Mouse (Mus musculus): ENCODE results near the gene Dclre1c. TPM values are rescaled to one million over a fixed set of nuclear protein-coding genes. Genes with fewer than 3 reads are reported as not detected.

The Dclre1c gene
- polyA plus RNA-seq, 1 experiment, result 1.5 TPM

- TF ChIP-seq TCF3 (IDR thresholded peaks at IDR 0.05; ENCODE audit: insufficient read length, low read depth), result no peak
- no peak for TF ChIP-seq USF1 (IDR thresholded peaks at IDR 0.05; ENCODE audit: low read depth)
- no peak for TF ChIP-seq MYOD1 (IDR thresholded peaks at IDR 0.05; ENCODE audit: control insufficient read depth in 1 of 3, insufficient read length in 2 of 3, low read depth in 2 of 3)
- no peak for TF ChIP-seq CEBPB (IDR thresholded peaks at IDR 0.05; ENCODE audit: insufficient read depth, poor library complexity, severe bottlenecking)
- no peak for TF ChIP-seq TCF12 (IDR thresholded peaks at IDR 0.05; ENCODE audit: insufficient read depth, poor library complexity, severe bottlenecking)
- TF ChIP-seq REST (IDR thresholded peaks at IDR 0.05; ENCODE audit: insufficient read depth, insufficient read length), result no peak
- no peak for TF ChIP-seq MAX (IDR thresholded peaks at IDR 0.05; ENCODE audit: low read depth)
- no peak for TF ChIP-seq POLR2AphosphoS2 (IDR thresholded peaks at IDR 0.05; ENCODE audit: insufficient read length, low read depth)
- H3K4me2 ChIP-seq (ENCODE audit: low read depth), result peak overlapping the region; percentile 79
- H3ac ChIP-seq (ENCODE audit: control insufficient read depth, insufficient read length), result peak overlapping the region; percentile 49
- H3K36me3 ChIP-seq (ENCODE audit: control insufficient read depth, insufficient read depth), result peaks cover 5% of the 10 kb centered on the region
- peak overlapping the region; percentile 44 for H3K4me3 ChIP-seq
- peaks cover 42% of the 10 kb centered on the region for H3K79me2 ChIP-seq (ENCODE audit: control insufficient read depth, insufficient read depth)
- H3K27me3 ChIP-seq (ENCODE audit: control insufficient read depth, insufficient read depth, insufficient read length), result no peaks in the 10 kb centered on the region
Observed at GRCm38 (mm10) chr2:3473891-3474290, 50.0 kb downstream of the Dclre1c start.

DNA sequence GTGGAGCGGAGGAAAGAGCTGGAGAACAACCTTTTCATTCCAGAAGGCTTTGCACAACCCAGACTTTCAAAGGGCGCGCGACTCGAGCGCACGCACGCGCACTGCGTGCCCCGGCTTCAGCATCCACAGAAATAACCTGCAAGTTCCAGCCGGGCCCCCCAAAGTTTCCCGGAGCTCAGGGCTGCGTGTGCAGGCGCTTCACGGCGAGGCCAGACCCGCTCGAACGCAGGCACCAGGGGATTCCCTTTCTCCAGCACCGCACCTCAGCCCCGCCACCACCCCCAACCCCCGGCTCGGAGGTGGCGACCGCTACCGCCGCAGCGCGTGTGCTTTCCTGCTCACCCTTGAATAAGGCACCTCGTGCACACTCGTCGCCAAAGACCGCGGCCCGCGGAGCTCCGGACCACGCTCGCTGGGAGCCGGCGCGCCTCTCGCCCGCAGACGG is 50.5 kb downstream of the Dclre1c start:
- TF ChIP-seq E2F4 (IDR thresholded peaks at IDR 0.05; ENCODE audit: insufficient read depth) (peak; percentile 84), POLR2AphosphoS2 (IDR thresholded peaks at IDR 0.05; ENCODE audit: insufficient read length, low read depth) (no peak)
- no peaks in the 10 kb centered on the region for H3K27me3 ChIP-seq (ENCODE audit: control insufficient read depth, insufficient read depth, insufficient read length)
- peaks cover 37% of the 10 kb centered on the region for H3K79me2 ChIP-seq (ENCODE audit: control insufficient read depth, insufficient read depth)
- peaks cover 5% of the 10 kb centered on the region for H3K36me3 ChIP-seq (ENCODE audit: control insufficient read depth, insufficient read depth)
- peak overlapping the region; percentile 79 for H3K4me2 ChIP-seq (ENCODE audit: low read depth)
- H3K4me3 ChIP-seq, result peak overlapping the region; percentile 44
- peak overlapping the region; percentile 49 for H3ac ChIP-seq (ENCODE audit: control insufficient read depth, insufficient read length)

DNA sequence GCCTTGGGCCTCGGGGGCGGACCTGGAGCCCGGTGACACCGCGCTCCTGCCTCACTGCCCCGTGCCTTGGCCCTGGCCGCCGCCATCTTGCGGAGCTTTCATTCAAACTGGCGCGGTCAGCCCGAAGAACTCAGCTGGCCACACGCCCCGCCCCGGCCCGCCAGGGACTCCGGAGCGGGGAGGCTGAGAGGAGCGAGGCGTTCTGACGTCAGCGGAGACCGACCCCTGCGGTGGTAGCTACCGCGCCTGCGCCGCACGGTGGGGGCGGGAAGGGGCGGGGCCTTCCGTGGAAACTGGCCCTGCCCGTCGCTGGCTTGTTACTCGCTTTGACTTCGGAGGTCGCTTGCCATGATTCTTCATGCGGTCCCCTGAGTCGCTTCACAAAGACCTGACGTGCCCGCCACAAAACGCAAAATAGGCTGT is 50.9 kb downstream of the Dclre1c start, which contains the start of gene Suv39h2:
TSS of gene Suv39h2 (minus strand) at position 171 of the 423 bp plus-strand sequence.
- Histone ChIP-seq H3K4me2 (ENCODE audit: low read depth) (peak within 1 kb of the TSS; percentile 79), H3ac (ENCODE audit: control insufficient read depth, insufficient read length) (peak within 1 kb of the TSS; percentile 49), H3K4me3 (peak within 1 kb of the TSS; percentile 44), H3K36me3 (ENCODE audit: control insufficient read depth, insufficient read depth) (peaks cover under 1% of the 10 kb centered on the region), H3K27me3 (ENCODE audit: control insufficient read depth, insufficient read depth, insufficient read length) (no peaks in the 10 kb centered on the region), H3K79me2 (ENCODE audit: control insufficient read depth, insufficient read depth) (peaks cover 33% of the 10 kb centered on the region)
- TF ChIP-seq POLR2A (IDR thresholded peaks at IDR 0.05; ENCODE audit: insufficient read length, low read depth) (peak; percentile 76), MYOG (IDR thresholded peaks at IDR 0.05; ENCODE audit: control insufficient read depth in 1 of 3, insufficient read depth in 1 of 3, insufficient read length in 2 of 3, low read depth in 2 of 3) (no peak), E2F4 (IDR thresholded peaks at IDR 0.05; ENCODE audit: insufficient read depth) (peak; percentile 79), POLR2AphosphoS2 (IDR thresholded peaks at IDR 0.05; ENCODE audit: insufficient read length, low read depth) (peak; percentile 66), MAX (IDR thresholded peaks at IDR 0.05; ENCODE audit: low read depth) (no peak), MYOD1 (IDR thresholded peaks at IDR 0.05; ENCODE audit: control insufficient read depth in 1 of 3, insufficient read length in 2 of 3, low read depth in 2 of 3) (no peak)

GRCm38 (mm10) chr2:3475746-3476251 is 51.9 kb downstream of the Dclre1c start:
- peaks cover 32% of the 10 kb centered on the region for H3K79me2 ChIP-seq (ENCODE audit: control insufficient read depth, insufficient read depth)
- peak overlapping the region; percentile 70 for H3K4me2 ChIP-seq (ENCODE audit: low read depth)
- no peak for TF ChIP-seq REST (IDR thresholded peaks at IDR 0.05; ENCODE audit: insufficient read depth, insufficient read length)
- no peak for TF ChIP-seq E2F4 (IDR thresholded peaks at IDR 0.05; ENCODE audit: insufficient read depth)
- no peak for TF ChIP-seq TCF12 (IDR thresholded peaks at IDR 0.05; ENCODE audit: insufficient read depth, poor library complexity, severe bottlenecking)
- no peak for TF ChIP-seq USF1 (IDR thresholded peaks at IDR 0.05; ENCODE audit: low read depth)
- H3K4me3 ChIP-seq, result peak overlapping the region; percentile 44
- no peaks in the 10 kb centered on the region for H3K36me3 ChIP-seq (ENCODE audit: control insufficient read depth, insufficient read depth)
- no peaks in the 10 kb centered on the region for H3K27me3 ChIP-seq (ENCODE audit: control insufficient read depth, insufficient read depth, insufficient read length)
- no peak overlapping the region for H3ac ChIP-seq (ENCODE audit: control insufficient read depth, insufficient read length)

- H3ac ChIP-seq (ENCODE audit: control insufficient read depth, insufficient read length), result no peak overlapping the region
- H3K36me3 ChIP-seq (ENCODE audit: control insufficient read depth, insufficient read depth), result no peaks in the 10 kb centered on the region
- TF ChIP-seq POLR2AphosphoS2 (IDR thresholded peaks at IDR 0.05; ENCODE audit: insufficient read length, low read depth), result no peak
- TF ChIP-seq TCF12 (IDR thresholded peaks at IDR 0.05; ENCODE audit: insufficient read depth, poor library complexity, severe bottlenecking), result no peak
- no peak for TF ChIP-seq TCF3 (IDR thresholded peaks at IDR 0.05; ENCODE audit: insufficient read length, low read depth)
- no peak for TF ChIP-seq CEBPB (IDR thresholded peaks at IDR 0.05; ENCODE audit: insufficient read depth, poor library complexity, severe bottlenecking)
- no peak for TF ChIP-seq E2F4 (IDR thresholded peaks at IDR 0.05; ENCODE audit: insufficient read depth)
- no peak for TF ChIP-seq MAX (IDR thresholded peaks at IDR 0.05; ENCODE audit: low read depth)
- TF ChIP-seq MYOD1 (IDR thresholded peaks at IDR 0.05; ENCODE audit: control insufficient read depth in 1 of 3, insufficient read length in 2 of 3, low read depth in 2 of 3), result no peak
- TF ChIP-seq POLR2A (IDR thresholded peaks at IDR 0.05; ENCODE audit: insufficient read length, low read depth), result no peak
- no peak for TF ChIP-seq USF1 (IDR thresholded peaks at IDR 0.05; ENCODE audit: low read depth)
- TF ChIP-seq SRF (IDR thresholded peaks at IDR 0.05; ENCODE audit: control insufficient read depth, insufficient read length, low read depth), result no peak
- no peak for TF ChIP-seq MYOG (IDR thresholded peaks at IDR 0.05; ENCODE audit: control insufficient read depth in 1 of 3, insufficient read depth in 1 of 3, insufficient read length in 2 of 3, low read depth in 2 of 3)
- TF ChIP-seq REST (IDR thresholded peaks at IDR 0.05; ENCODE audit: insufficient read depth, insufficient read length), result no peak
- H3K27me3 ChIP-seq (ENCODE audit: control insufficient read depth, insufficient read depth, insufficient read length), result no peaks in the 10 kb centered on the region
- H3K79me2 ChIP-seq (ENCODE audit: control insufficient read depth, insufficient read depth), result no peaks in the 10 kb centered on the region
- no peak overlapping the region for H3K4me3 ChIP-seq
- H3K4me2 ChIP-seq (ENCODE audit: low read depth), result no peak overlapping the region
Observed at GRCm38 (mm10) chr2:3480239-3480638, 56.3 kb downstream of the Dclre1c start.
